Mouse (Mus musculus): ENCODE measurements at regions not wholly inside any gene's neighbourhood (a gene's known extent, or its start where the extent isn't known, plus 50 kb on each side); places are given as distances from the start of the nearest gene placed in this dataset.
A peak's percentile ranks its signal among the peaks of the same experiment; 100 is the strongest.

GRCm38 (mm10) chr16:8351424-8351823 is 73.5 kb downstream of the Tmem114 start:
- DNase-seq, result no peak
- intact Hi-C loops (cut with DNase I; ENCODE audit: low total_unique reads), result no loop called here

- intact Hi-C loops (cut with DNase I; ENCODE audit: low total_unique reads), result no loop called here
- DNase-seq, result no peak
Observed at GRCm38 (mm10) chr16:8349148-8349547, 75.8 kb downstream of the Tmem114 start.

- intact Hi-C loops (cut with DNase I; ENCODE audit: low total_unique reads), result no loop called here
- DNase-seq, result no peak
Observed at GRCm38 (mm10) chr16:8348645-8349044, 76.3 kb downstream of the Tmem114 start.

- intact Hi-C loops (cut with DNase I; ENCODE audit: low total_unique reads), result no loop called here
- no peak for DNase-seq
Observed at GRCm38 (mm10) chr16:8345216-8345615, 79.7 kb downstream of the Tmem114 start.

GRCm38 (mm10) chr16:8333081-8333710 is 91.7 kb downstream of the Tmem114 start:
- peak; percentile 12 for DNase-seq
- intact Hi-C loops (cut with DNase I; ENCODE audit: low total_unique reads), result no loop called here

GRCm38 (mm10) chr16:8311996-8312395 is 112.9 kb downstream of the Tmem114 start:
- intact Hi-C loops (cut with DNase I; ENCODE audit: low total_unique reads), result no loop called here
- no peak for DNase-seq

- intact Hi-C loops (cut with DNase I; ENCODE audit: low total_unique reads), result no loop called here
- no peak for DNase-seq
Observed at GRCm38 (mm10) chr16:8306389-8306788, 118.5 kb downstream of the Tmem114 start.
